Mouse (Mus musculus): ENCODE data around the gene Efcab8.

- no peak for TF ChIP-seq EP300 (IDR thresholded peaks at IDR 0.05; ENCODE audit: low read depth)
- TF ChIP-seq CTCF (IDR thresholded peaks at IDR 0.05; ENCODE audit: low read depth): no peak
These were observed 38.2 kb upstream of the Efcab8 start for GRCm38 (mm10) chr2:153741437-153742065.

All from liver, embryonic 14.5 days (tissue).